Mouse (Mus musculus) lung, embryonic 16.5 days (tissue): Measurements from ENCODE around the gene Cdk12. TPM values are rescaled to one million over a fixed set of nuclear protein-coding genes. Genes with fewer than 3 reads are reported as not detected.

ENCODE experiments used
- ATAC-seq: fragments of 200-750 bp; cut with Nextera tagmentation; 2 replicates; pipeline ENCODE4 v1.8.0; 2017; ENCODE audit warnings: low read depth, mild to moderate bottlenecking, moderate library complexity
- H3K27ac ChIP-seq: fragments of 300-500 bp; sonication (generic); 2 replicates; pipeline ENCODE4 v1.5.1; 2014; ENCODE audit warnings: mild to moderate bottlenecking, control low read depth, low read length
- H3K27me3 ChIP-seq: fragments of 300-500 bp; sonication (generic); 2 replicates; pipeline ENCODE4 v1.6.1; 2014; ENCODE audit warnings: low read depth, low read length, mixed read lengths; ENCODE audit not compliant: control insufficient read depth, insufficient read depth
- H3K36me3 ChIP-seq: fragments of 300-500 bp; sonication (generic); 2 replicates; pipeline ENCODE4 v1.6.1; 2014; ENCODE audit warnings: low read length; ENCODE audit not compliant: control insufficient read depth, insufficient read depth
- H3K4me1 ChIP-seq: fragments of 300-500 bp; sonication (generic); replicated peaks from 2 replicates; pipeline ENCODE4 v1.6.1; 2014; ENCODE audit warnings: low read length, mixed read lengths; ENCODE audit not compliant: control insufficient read depth, insufficient read depth
- H3K4me2 ChIP-seq: fragments of 300-500 bp; sonication (generic); 2 replicates; pipeline ENCODE4 v1.6.1; 2014; ENCODE audit warnings: low read depth, low read length, control low read depth
- H3K4me3 ChIP-seq: fragments of 300-500 bp; sonication (generic); 2 replicates; pipeline ENCODE4 v1.5.1; 2014; ENCODE audit warnings: mild to moderate bottlenecking, low read length, control low read depth
- H3K9ac ChIP-seq: fragments of 300-500 bp; sonication (generic); 2 replicates; pipeline ENCODE4 v1.6.1; 2014; ENCODE audit warnings: low read length, control low read depth
- H3K9me3 ChIP-seq: fragments of 300-500 bp; sonication (generic); 2 replicates; pipeline ENCODE4 v1.6.1; 2016; ENCODE audit warnings: low read length; ENCODE audit not compliant: control insufficient read depth
- WGBS: fragments of 180-500 bp; shearing (Covaris S2); extraction: QIAGEN DNeasy Blood & Tissue Kit; methylation state at CpG from one replicate; pipeline ENCODE4 v1.1.7; 2014; 5-methylcytosine and 5-hydroxymethylcytosine counted together
- polyA plus RNA-seq: library from polyadenylated mRNA; unstranded; fragments of >200 nt; fragmentation: Nextera tagmentation; extraction: Ambion mirVana; gene quantifications from 2 replicates; pipeline ENCODE4 v1.2.1, GENCODE M21; 2015

Cdk12 gene
- polyA plus RNA-seq, 1 experiment from 2014 or later: 8.5 TPM

DNA sequence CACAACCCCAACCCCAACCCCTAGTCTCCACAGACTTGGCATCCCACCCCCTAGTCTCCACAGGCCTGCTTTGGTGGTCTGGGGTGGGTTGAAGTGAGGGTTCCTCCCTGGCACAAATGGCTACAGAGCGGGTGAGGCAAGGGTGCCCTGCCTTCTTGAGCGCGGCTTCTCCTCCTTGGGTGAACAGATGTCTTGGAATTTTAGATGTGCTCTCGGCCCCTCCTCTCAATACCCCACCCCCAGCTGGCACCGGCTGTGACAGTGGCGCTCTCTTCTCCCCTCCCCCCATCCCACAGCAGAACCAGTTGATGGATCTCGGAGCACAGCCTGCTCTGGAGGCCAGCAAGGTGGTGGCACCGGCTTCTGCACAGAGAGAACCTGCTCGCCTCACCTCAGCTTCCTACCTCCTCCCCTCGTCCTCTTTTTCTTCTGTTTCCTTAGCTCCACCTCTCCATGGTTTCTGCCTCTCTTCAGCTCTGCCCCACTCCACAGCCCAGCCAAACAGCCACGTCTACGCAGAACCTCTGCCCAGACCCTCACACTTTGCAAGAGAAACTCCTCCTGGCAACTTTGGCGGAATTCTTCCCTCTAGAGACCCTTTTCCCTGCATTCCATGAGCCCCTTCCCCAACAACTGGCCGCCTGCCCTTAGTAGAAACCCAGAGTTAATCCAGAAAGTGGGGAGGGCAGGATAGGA lies 115.7 kb downstream of the Cdk12 start:
- no peak for ATAC-seq
- Histone ChIP-seq H3K9me3 (no peaks in the 10 kb centered on the region), H3K36me3 (no peaks in the 10 kb centered on the region), H3K9ac (no peak overlapping the region), H3K4me2 (no peak overlapping the region), H3K27me3 (peaks cover 94% of the 10 kb centered on the region), H3K4me3 (no peak overlapping the region), H3K4me1 (no peaks in the 10 kb centered on the region), H3K27ac (no peak overlapping the region)
- WGBS: 4% methylated on average over 13 of the region's 14 CpGs

DNA sequence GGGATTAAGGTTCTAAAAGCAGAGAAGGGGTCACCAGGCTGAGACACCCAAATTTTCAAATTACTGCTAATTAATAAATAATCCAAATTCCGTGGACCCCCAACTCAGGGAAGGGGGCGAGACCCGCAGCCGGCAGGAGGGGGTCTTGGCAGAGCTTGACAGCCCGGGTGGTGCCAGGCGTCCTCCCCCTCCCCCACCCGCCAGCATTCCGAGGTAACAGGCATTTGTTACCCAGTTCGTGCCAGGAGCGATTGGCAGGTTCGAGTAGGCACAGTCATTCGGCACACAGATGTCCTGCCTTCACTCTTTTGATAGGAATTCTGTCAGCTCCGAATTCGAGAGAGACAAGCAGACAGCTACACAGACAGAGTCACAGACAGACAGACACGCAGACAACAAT lies 116.3 kb downstream of the Cdk12 start:
- Histone ChIP-seq H3K4me3 (no peak overlapping the region), H3K4me1 (no peaks in the 10 kb centered on the region), H3K36me3 (no peaks in the 10 kb centered on the region), H3K9ac (no peak overlapping the region), H3K9me3 (no peaks in the 10 kb centered on the region), H3K27ac (no peak overlapping the region), H3K27me3 (peaks cover 96% of the 10 kb centered on the region), H3K4me2 (no peak overlapping the region)
- 5% methylated on average over 15 of the region's 15 CpGs for WGBS
- no peak for ATAC-seq

DNA sequence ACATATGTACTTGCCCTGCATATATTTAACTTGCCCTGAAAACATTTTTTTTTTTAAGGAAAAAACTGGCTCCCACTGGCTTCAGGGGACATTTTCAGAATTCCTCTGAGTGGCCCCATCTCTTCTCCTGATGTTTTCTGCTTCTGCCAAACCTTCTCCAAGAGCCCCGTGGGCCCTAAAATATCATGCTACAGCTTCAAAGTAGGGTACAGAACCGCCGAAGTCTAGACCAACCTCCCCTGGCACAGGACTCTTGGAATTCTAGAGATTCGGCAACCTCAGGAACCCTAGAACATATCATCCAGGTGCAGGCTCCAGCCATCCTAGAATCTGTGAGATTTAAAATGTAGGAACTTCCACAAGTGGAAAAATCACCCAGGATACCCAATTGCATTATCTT lies 116.7 kb downstream of the Cdk12 start:
- Histone ChIP-seq H3K4me2 (no peak overlapping the region), H3K27ac (no peak overlapping the region), H3K4me1 (no peaks in the 10 kb centered on the region), H3K27me3 (peaks cover 97% of the 10 kb centered on the region), H3K9me3 (no peaks in the 10 kb centered on the region), H3K9ac (no peak overlapping the region), H3K4me3 (no peak overlapping the region), H3K36me3 (no peaks in the 10 kb centered on the region)
- ATAC-seq: no peak
- WGBS: 28% methylated on average over 4 of the region's 4 CpGs

DNA sequence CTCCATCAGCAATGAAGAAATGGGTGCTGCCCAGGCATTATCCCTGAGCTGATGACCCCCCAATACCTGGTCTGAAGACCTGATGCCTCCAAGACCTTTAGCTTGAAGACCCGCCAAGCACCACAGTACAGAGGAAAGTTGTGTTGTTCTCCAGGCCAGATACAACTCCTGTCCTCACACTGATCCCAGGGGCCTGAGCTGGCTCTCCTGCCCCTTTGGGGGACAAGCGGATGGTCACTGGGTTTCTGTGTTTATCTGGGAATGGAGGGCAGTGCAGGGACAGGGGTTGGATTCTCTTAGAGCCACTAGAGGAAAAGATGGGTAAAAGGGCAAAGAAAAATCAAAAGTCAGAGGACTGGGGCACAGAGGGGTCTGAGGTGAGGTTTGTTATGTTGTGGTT lies 117.1 kb downstream of the Cdk12 start:
- H3K4me2 ChIP-seq: no peak overlapping the region
- no peaks in the 10 kb centered on the region for H3K36me3 ChIP-seq
- H3K4me1 ChIP-seq: no peaks in the 10 kb centered on the region
- no peak overlapping the region for H3K27ac ChIP-seq
- WGBS: 15% methylated on average over 2 of the region's 2 CpGs
- H3K4me3 ChIP-seq: no peak overlapping the region
- no peak for ATAC-seq
- peaks cover 100% of the 10 kb centered on the region for H3K27me3 ChIP-seq
- H3K9ac ChIP-seq: no peak overlapping the region
- H3K9me3 ChIP-seq: no peaks in the 10 kb centered on the region

DNA sequence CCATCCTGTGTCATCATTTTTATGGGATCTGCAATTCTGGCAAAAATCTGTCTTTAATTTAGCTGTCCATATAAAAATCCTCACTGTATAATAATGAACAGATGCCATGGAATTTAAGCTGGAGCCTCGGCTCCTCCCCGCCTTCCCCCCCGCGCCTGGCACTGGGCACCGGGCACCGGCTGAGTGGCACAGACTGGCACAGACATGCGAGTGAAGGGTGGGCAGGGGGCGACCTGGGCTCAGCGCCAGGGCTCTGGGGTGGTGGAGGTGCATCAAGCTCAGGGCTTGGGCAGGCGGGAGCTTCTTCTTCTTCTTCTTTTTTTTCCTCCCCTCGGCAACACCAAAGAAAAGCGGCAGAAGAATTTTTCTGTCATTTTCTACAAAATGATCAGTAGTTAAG lies 117.5 kb downstream of the Cdk12 start:
- WGBS: 11% methylated on average over 12 of the region's 12 CpGs
- Histone ChIP-seq H3K9ac (no peak overlapping the region), H3K4me2 (no peak overlapping the region), H3K4me1 (no peaks in the 10 kb centered on the region), H3K27ac (no peak overlapping the region), H3K4me3 (no peak overlapping the region), H3K27me3 (peaks cover 100% of the 10 kb centered on the region), H3K9me3 (no peaks in the 10 kb centered on the region), H3K36me3 (no peaks in the 10 kb centered on the region)
- no peak for ATAC-seq

DNA sequence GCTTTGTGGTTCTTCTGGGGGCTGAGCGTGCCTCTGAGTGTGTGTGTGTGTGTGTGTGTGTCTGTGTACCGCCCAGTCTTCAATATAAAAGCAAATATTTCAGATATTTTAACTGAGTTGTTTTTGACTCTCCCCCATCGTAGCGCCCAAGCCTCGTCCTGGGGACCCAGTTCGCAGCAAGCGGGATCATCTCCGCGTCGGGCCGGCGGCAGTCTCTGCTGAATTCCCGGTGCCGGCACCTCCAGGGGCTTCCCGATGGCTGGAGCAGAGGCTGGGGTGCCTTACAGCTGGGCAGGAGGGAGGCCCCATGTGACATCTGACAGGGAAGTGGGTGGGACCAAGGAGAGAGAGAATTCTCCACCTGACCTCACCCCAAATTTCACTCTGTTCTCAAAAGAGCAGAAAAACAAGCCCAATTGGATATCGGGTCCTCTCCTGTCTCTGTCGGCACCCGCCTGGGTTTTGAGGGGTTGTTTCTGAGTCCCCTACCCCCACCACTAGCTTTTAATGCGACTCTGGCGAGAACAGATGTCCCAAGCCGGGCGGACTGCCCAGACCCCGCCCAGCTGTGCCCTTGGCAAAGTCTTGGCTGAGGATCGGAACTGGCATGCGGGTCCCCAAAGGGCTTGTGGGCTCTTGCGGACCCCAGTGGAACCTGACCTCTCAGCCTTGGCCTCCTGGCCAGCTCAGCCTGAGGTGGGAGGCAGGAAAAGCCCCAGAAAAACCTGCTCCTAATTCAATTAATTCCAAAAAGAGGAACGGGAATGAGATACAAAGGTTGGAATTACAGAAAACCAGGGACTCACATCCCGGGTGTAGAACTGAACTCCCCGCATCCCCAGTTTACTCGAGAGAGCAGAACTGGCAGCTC lies 118.2 kb downstream of the Cdk12 start:
- H3K4me3 ChIP-seq: no peak overlapping the region
- no peak overlapping the region for H3K9ac ChIP-seq
- no peak for ATAC-seq
- H3K9me3 ChIP-seq: no peaks in the 10 kb centered on the region
- H3K27ac ChIP-seq: no peak overlapping the region
- no peaks in the 10 kb centered on the region for H3K4me1 ChIP-seq
- H3K36me3 ChIP-seq: no peaks in the 10 kb centered on the region
- WGBS: 2% methylated on average over 30 of the region's 30 CpGs
- peaks cover 100% of the 10 kb centered on the region for H3K27me3 ChIP-seq
- no peak overlapping the region for H3K4me2 ChIP-seq

DNA sequence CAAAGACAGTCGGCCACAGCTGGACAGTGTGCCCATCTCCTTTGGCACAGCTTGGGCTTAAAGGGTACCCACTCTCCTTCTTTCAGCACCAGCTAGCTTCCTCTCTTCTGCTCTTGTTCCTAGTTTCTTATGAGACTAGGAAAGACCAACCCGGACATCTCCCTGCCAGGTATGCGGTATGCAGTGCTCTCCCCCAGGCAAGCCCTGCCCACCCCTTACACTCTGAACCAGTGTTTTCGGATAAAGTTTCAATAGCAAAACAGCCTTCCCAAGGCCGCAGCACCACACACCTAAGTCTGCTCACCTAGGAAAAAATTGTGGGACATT lies 118.8 kb downstream of the Cdk12 start:
- H3K9ac ChIP-seq: no peak overlapping the region
- no peaks in the 10 kb centered on the region for H3K36me3 ChIP-seq
- H3K4me1 ChIP-seq: no peaks in the 10 kb centered on the region
- no peak for ATAC-seq
- no peak overlapping the region for H3K27ac ChIP-seq
- no peak overlapping the region for H3K4me3 ChIP-seq
- WGBS: 6% methylated on average over 5 of the region's 5 CpGs
- no peaks in the 10 kb centered on the region for H3K9me3 ChIP-seq
- H3K4me2 ChIP-seq: no peak overlapping the region
- H3K27me3 ChIP-seq: peaks cover 99% of the 10 kb centered on the region

DNA sequence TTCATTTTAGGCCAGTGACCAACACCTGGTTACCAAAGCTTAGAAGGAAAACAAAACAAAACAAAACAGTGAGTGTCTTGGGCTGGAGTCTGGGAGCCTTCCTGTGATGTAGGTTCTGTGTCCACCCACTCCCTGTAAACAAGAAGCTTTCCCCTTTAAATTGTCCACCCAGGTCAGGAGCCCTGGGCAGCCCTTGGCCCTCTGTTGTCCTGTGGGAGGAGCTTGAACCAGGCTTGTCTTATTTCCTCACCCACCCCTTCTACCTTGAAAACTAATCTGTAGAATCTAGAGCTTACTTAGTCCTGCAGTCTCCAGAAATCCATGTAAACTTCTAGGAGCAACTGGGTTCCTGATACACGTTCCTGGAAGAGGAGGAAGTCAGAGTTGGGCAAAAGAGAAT lies 119.3 kb downstream of the Cdk12 start:
- no peak for ATAC-seq
- Histone ChIP-seq H3K4me2 (no peak overlapping the region), H3K4me3 (no peak overlapping the region), H3K27me3 (peaks cover 99% of the 10 kb centered on the region), H3K27ac (no peak overlapping the region), H3K4me1 (peaks cover 1% of the 10 kb centered on the region; the same call in 1 of the 2 replicates), H3K36me3 (no peaks in the 10 kb centered on the region), H3K9ac (no peak overlapping the region), H3K9me3 (no peaks in the 10 kb centered on the region)
- WGBS: 4% methylated on average over 1 of the region's 1 CpGs

DNA sequence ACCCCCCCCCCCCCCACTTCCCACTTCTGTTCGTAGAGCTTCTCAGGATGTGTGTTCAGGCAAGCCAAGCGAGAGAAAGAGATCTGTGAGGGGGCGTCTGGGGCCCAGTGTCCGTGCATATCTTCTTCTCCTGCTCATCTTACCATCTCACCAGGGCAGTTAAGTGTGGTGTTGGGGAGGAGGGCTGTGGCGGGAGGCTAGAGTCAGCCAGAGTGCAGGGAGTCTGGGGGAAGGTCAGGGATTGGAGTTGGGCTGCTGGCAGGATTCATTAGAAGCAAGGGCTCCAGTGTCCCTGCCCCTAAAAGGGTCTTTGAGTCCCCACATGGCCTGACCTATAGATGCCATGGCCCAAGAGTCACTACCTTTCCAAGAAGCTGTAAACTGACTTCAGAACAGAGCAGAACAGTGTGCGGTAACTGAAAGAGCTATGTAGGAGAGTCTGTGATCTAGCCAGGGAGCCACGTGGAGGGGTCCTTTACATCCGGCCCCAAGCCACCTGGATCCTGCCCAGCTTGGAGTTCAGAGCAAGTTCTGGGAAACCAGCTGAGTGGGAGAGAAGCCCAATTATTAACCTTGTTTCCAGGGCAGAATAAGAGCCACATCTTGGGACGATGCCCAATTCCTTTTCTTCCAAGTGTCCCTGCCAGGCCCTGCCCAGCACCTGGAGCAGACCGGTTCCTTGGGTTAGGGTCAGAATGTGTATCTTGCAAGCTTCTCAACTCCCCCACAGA lies 120.4 kb downstream of the Cdk12 start:
- Histone ChIP-seq H3K9ac (no peak overlapping the region), H3K36me3 (no peaks in the 10 kb centered on the region), H3K27ac (no peak overlapping the region), H3K9me3 (no peaks in the 10 kb centered on the region), H3K4me3 (no peak overlapping the region), H3K27me3 (peaks cover 99% of the 10 kb centered on the region), H3K4me1 (peaks cover 9% of the 10 kb centered on the region), H3K4me2 (no peak overlapping the region)
- no peak for ATAC-seq
- 6% methylated on average over 10 of the region's 10 CpGs for WGBS
